Mouse (Mus musculus) myocyte (in vitro differentiated cells): ENCODE measurements around the gene Fbxl5.

ENCODE experiments used
- CEBPB ChIP-seq: IDR thresholded peaks from 2 replicates; pipeline ENCODE4 v1.6.1; 2011; ENCODE audit warnings: mild to moderate bottlenecking, moderate library complexity; ENCODE audit not compliant: poor library complexity, insufficient read depth, severe bottlenecking
- E2F4 ChIP-seq: IDR thresholded peaks from one replicate; pipeline ENCODE4 v1.6.1; 2011; ENCODE audit warnings: mild to moderate bottlenecking, control low read depth, moderate library complexity; ENCODE audit not compliant: insufficient read depth
- MAX ChIP-seq: IDR thresholded peaks from one replicate; pipeline ENCODE4 v1.6.1; 2011; ENCODE audit warnings: low read depth, mild to moderate bottlenecking, control low read depth
- MYOD1 ChIP-seq, 3 experiments: IDR thresholded peaks; one replicate each; pipeline ENCODE4 v1.6.1; 2011; ENCODE audit warnings: control low read depth in 2 of 3, low read depth in 2 of 3, mild to moderate bottlenecking in 2 of 3, moderate library complexity in 1 of 3; ENCODE audit not compliant: insufficient read length in 2 of 3, control insufficient read depth in 1 of 3
- MYOG ChIP-seq, 3 experiments: IDR thresholded peaks; one replicate each; pipeline ENCODE4 v1.6.1; 2011; ENCODE audit warnings: control low read depth in 2 of 3, low read depth in 2 of 3, mild to moderate bottlenecking in 2 of 3; ENCODE audit not compliant: insufficient read length in 2 of 3, control insufficient read depth in 1 of 3, insufficient read depth in 1 of 3
- POLR2A ChIP-seq: IDR thresholded peaks from one replicate; pipeline ENCODE4 v1.6.1; 2011; ENCODE audit warnings: low read depth, mild to moderate bottlenecking, control low read depth, moderate library complexity; ENCODE audit not compliant: insufficient read length
- POLR2AphosphoS2 ChIP-seq: IDR thresholded peaks from one replicate; pipeline ENCODE4 v1.6.1; 2011; ENCODE audit warnings: low read depth, control low read depth; ENCODE audit not compliant: insufficient read length
- USF1 ChIP-seq: IDR thresholded peaks from one replicate; pipeline ENCODE4 v1.6.1; 2011; ENCODE audit warnings: low read depth, mild to moderate bottlenecking, control low read depth, moderate library complexity

DNA sequence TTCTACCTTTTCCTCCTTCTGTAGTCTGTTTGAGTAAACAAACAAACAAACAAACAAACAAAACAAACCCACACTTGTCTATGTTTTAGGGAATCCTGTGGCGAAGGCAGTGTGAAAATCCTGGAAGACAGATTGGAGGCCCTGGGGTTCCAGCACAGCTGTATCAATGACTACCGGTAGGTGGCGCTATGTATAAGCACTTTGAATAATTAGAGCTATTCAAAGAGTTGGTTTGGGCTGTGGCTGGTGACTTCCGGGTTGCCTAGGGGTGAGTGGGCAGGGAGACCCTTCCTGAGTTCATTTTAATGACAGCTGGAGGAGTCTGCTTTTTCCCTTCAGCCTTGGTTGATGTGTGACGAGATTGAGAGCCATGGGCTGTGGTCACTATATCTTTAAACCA lies 15.9 kb upstream of the Fbxl5 start:
- TF ChIP-seq USF1 = no peak
- TF ChIP-seq POLR2AphosphoS2 = no peak
- no peak for TF ChIP-seq E2F4
- no peak for TF ChIP-seq CEBPB
- no peak for TF ChIP-seq POLR2A
- no peak for TF ChIP-seq MYOG (IDR thresholded peaks at IDR 0.05; ENCODE audit: control insufficient read depth in 1 of 3, insufficient read depth in 1 of 3, insufficient read length in 2 of 3, low read depth in 2 of 3)
- TF ChIP-seq MAX = no peak
- no peak for TF ChIP-seq MYOD1 (IDR thresholded peaks at IDR 0.05; ENCODE audit: control insufficient read depth in 1 of 3, insufficient read length in 2 of 3, low read depth in 2 of 3)
